Mouse (Mus musculus) small intestine, adult 2 months (tissue): ENCODE data around the gene Pou4f1.

Experiments used
- CTCF ChIP-seq: fragments of 200-500 bp; IDR thresholded peaks from 2 replicates; pipeline ENCODE4 v1.5.1; 2012; ENCODE audit warnings: low read depth, mild to moderate bottlenecking, control low read depth, inconsistent platforms, low read length, moderate library complexity, mixed read lengths; ENCODE audit not compliant: insufficient replicate concordance, insufficient read length; ENCODE audit errors: extremely low read depth
- POLR2A ChIP-seq: fragments of 200-500 bp; IDR thresholded peaks from 2 replicates; pipeline ENCODE4 v1.6.1; 2012; ENCODE audit warnings: low read depth, mild to moderate bottlenecking, control low read depth, inconsistent platforms, low read length, moderate library complexity

- no peak for TF ChIP-seq POLR2A
- no peak for TF ChIP-seq CTCF
Measured at GRCm38 (mm10) chr14:104463631-104464250, 4.1 kb downstream of the Pou4f1 start.
